Mouse (Mus musculus) layer of hippocampus, adult 8-10 months (tissue): ENCODE measurements around the gene Exd2. TPM values are rescaled to one million over a fixed set of nuclear protein-coding genes. Genes with fewer than 3 reads are reported as not detected.

ENCODE experiments used
- DNase-seq, 2 experiments: peaks; one replicate each; pipeline ENCODE4 v3.0.0; 2022; ENCODE audit warnings: low spot score in 2 of 2
- total RNA-seq, 4 experiments: library from RNA; stranded (reverse); gene quantifications; 2 replicates each; pipeline ENCODE4 v1.2.4; 2022

Exd2 gene
- total RNA-seq, 4 experiments from 2014 or later = 86.5 to 127 (median 106) TPM

GRCm38 (mm10) chr12:80549646-80550045, 86.8 kb downstream of the Exd2 start:
- peak in 1 of 2 experiments; percentile 55 for DNase-seq

Other genes with a start within 250 kb of the Exd2 start
- gene Actn1, start 202.7 kb upstream of the Exd2 start, total RNA-seq = 100 to 1,000 TPM in 1 of 4 experiments, 10 to 100 TPM in 3; 79.9 to 104 (median 90.3) TPM
- gene Dcaf5, start 26.5 kb upstream of the Exd2 start, total RNA-seq = 10 to 100 TPM; 60.9 to 78.0 (median 70.8) TPM
- 100 to 1,000 TPM; 164 to 194 (median 183) TPM for gene Galnt16, start 55.2 kb downstream of the Exd2 start, total RNA-seq
- 10 to 100 TPM; 35.0 to 43.0 (median 38.3) TPM for gene Slc39a9, start 180.8 kb downstream of the Exd2 start, total RNA-seq
- gene Erh, start 181.2 kb downstream of the Exd2 start, total RNA-seq = 10 to 100 TPM; 23.9 to 53.3 (median 35.7) TPM
- gene Plekhd1, start 229.5 kb downstream of the Exd2 start, total RNA-seq = 10 to 100 TPM in 1 of 4 experiments, 1 to 10 TPM in 3; 5.0 to 11.0 (median 7.6) TPM